Mouse (Mus musculus) granulocyte monocyte progenitor cell, adult 5-6 weeks (primary cell): ENCODE data around the gene Pank4. TPM values are rescaled to one million over a fixed set of nuclear protein-coding genes. Genes with fewer than 3 reads are reported as not detected.

Source experiments
- ATAC-seq: replicated peaks from 2 replicates; pipeline ENCODE4 v1.8.0; 2016; ENCODE audit warnings: mild to moderate bottlenecking, moderate TSS enrichment, inconsistent platforms; ENCODE audit not compliant: poor library complexity, severe bottlenecking
- total RNA-seq, 2 experiments: library from RNA; stranded (forward) in 1 of 2; stranded (reverse) in 1 of 2; fragments of 200-712, 200-1000 nt in 1 of 2; fragments of >200 nt in 1 of 2; fragmentation: Nextera tagmentation in 1 of 2; gene quantifications; 2 replicates each; pipeline ENCODE4 v1.2.3; 2014 to 2017

The Pank4 gene
- total RNA-seq (2014; fragmentation: Nextera tagmentation) (36.3 and 45.1 TPM in 2 replicates), total RNA-seq (2017) (17.3 and 20.8 TPM in 2 replicates)

- peak; percentile 69 for ATAC-seq
Measured at GRCm38 (mm10) chr4:154963901-154964580, at the start of gene Pank4. Pank4 (plus strand) TSS chr4:154964123.

GRCm38 (mm10) chr4:154914252-154914651, 49.7 kb upstream of the Pank4 start:
- no peak for ATAC-seq

GRCm38 (mm10) chr4:154914707-154915106, 49.2 kb upstream of the Pank4 start:
- no peak for ATAC-seq

DNA sequence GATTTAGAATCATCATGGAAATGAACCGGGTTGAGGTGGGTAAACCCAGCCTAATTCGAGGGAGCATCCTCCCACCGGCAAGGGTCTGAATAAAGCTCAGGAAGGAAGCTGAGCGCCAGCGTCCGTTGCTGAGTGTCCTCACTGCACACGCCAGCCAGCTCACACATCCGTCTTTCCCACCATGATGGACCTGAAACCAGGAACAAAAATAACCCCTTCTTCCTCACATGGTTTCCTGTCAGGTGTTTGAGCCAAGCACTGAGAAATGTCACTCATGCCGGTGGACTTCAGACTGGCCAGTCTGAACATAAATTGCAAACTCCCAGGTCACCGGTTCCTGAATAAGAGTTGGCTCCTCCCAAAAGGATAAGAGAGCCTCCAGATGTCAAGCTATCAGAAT, 48.6 kb upstream of the Pank4 start:
- peak; percentile 63 for ATAC-seq

- ATAC-seq = no peak
Measured at GRCm38 (mm10) chr4:154916662-154917061, 47.3 kb upstream of the Pank4 start.

DNA sequence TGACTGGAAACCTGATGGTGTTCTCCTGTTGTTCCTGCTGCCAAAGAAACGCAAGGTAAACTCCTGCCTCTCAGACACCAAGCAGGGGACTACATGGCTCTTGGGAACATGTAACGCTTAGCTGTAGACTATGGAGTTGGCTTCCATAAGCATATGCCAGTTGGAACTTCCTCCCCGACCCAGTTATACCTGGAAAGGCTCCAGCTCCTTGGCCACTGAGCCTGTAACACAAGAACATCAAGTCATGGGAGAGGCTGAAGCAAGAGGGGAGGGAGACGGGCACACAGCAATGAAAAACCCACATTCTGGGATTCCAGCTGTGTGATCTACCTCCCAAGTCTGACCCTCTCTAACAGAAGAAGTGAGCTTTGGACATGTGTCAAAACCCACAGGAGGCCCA, 41.6 kb upstream of the Pank4 start:
- ATAC-seq = no peak

DNA sequence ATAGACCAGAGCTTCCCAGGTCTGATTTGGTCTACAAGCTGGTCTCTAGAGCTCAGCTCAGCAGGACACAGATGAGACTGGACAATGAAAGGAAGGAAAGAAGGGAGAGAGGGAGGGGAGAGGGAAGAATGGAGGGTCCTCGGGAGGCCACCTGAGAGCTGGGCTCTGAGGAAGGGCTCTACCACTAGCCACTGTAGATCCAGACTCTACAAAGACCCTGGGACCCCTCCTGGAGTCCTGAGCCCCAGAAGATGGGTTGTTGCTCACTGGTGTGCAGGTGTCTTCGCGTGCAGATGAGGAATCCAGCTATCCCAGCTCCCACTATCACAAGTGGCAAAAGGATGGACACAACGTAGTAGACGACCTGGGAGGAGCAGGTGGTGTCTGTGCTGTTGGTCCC, 41.0 kb upstream of the Pank4 start:
- ATAC-seq = no peak

GRCm38 (mm10) chr4:154925413-154925812, 38.5 kb upstream of the Pank4 start:
- ATAC-seq = no peak

- peak; percentile 8; the same call in 1 of the 2 replicates for ATAC-seq
Measured at GRCm38 (mm10) chr4:154926969-154927898, 36.7 kb upstream of the Pank4 start.

GRCm38 (mm10) chr4:154927899-154928337, 36.0 kb upstream of the Pank4 start:
- 0 out of 2 replicates have a peak, but pooled peaks have one; percentile 11 for ATAC-seq

GRCm38 (mm10) chr4:154928395-154929087, 35.4 kb upstream of the Pank4 start, which contains the start of gene Tnfrsf14:
Tnfrsf14 (minus strand) TSS chr4:154928563.
- ATAC-seq = no peak

- ATAC-seq = peak; percentile 80
Measured at GRCm38 (mm10) chr4:154929088-154929660, 34.7 kb upstream of the Pank4 start.

DNA sequence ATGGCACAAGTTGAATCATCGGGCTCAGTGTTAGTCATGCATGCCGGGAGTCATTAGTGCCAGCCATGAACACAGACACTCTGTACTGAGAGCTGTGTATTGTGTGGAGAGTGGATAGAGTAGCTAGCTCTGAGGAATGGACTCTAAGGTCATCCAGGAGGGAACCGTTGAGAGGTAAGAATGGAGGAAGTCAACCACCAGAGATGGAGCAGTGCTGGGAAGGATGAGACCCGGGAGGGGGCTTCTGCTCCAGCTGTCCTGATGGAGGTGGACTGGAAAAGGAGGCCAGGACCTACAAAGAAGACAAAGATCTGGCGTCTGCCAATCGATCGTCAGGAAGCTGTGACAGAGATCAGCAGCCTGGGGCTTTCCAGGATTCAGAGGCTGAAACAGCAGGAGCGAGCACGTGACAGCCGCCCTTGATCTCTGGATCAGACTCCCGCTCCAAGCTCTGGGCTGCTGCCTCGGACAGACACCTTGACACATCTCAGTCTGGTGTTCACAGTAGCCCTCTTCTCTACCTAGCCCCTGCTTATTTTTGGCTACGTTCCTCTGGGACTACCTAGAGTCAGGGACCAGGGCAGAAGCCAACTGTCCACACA, 30.5 kb upstream of the Pank4 start:
- ATAC-seq = no peak

GRCm38 (mm10) chr4:154934800-154935199, 29.1 kb upstream of the Pank4 start:
- no peak; the same call in 1 of the 2 replicates for ATAC-seq

DNA sequence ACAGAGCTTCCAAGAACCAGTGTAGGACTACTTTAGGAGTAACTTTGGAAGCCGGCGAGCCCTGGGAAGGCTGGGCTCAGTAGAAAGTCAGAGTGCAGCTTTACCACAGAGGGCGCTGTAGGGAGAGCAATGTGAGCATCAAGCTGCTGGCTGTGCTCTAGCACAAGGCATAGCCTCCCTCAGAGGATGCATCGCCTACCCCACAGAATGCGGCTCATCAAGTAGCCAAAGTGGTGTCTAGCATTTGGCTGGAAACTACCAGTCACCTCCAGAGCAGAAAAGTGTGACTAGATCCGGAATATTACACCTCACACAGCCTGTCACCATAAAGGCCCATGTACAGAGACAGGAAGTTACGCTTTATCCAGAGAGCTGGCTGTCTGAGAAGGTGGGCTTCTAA, 28.1 kb upstream of the Pank4 start:
- no peak for ATAC-seq

- ATAC-seq = no peak
Measured at GRCm38 (mm10) chr4:154936542-154937255, 27.2 kb upstream of the Pank4 start.

DNA sequence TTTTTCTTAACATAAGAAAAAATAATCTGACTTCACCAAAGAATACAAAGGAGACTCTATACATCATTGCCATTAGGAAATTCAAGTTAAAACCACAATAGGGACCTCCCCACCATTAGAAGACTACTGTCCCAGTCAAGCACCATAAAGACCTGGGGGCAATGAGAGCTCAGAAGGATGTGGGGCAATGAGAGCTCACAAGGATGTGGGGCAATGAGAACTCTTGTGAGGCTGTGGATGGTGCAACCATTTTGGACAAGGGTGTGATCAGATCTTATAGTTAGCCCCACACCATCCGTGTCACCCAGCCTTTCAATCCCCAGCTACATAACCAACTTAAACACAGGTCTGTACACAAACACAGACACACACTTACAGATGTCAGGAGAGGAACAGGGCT, 26.2 kb upstream of the Pank4 start:
- ATAC-seq = peak; percentile 86

GRCm38 (mm10) chr4:154940156-154940555, 23.8 kb upstream of the Pank4 start:
- ATAC-seq = no peak

- ATAC-seq = no peak
Measured at GRCm38 (mm10) chr4:154941831-154942230, 22.1 kb upstream of the Pank4 start.
